22 mouse cellular contexts compared by ENCODE assay signal in the genomic region with DNA sequence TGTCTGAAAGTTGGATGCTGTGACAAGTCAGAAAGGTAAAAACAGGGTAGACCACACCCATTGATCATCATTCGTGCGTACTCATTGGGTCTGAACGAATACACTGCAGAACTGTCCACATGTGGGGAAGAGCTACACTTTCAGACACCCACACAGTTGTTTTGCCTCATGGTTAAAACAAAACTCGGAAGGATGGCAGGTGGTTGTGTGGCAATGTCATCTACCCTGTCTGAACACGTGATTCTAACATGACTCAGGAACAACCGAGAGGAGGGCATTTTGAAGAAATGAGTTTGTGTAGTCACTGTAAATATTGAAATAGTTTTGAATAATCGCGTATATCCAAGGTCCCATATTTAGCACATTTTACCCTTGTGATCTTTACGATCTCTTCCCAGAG. TPM values are rescaled to one million over a fixed set of nuclear protein-coding genes. Genes with fewer than 3 reads are reported as not detected.
DNase-seq lines count a peak whose midpoint lies in the region; ATAC-seq and TF ChIP-seq lines count a peak whose summit lies in the region.
"Had no signal": no experiment of that assay in that cellular context is flagged by ENCODE, and none has a peak within 500 bp of the region (broad histone marks: within the 10 kb centered on the region; RNA-seq: fewer than 3 reads in every experiment).

No protein-coding gene starts in this region.

- no peaks in the 10 kb centered on the region for H3K9me3 ChIP-seq in liver, postnatal 0 days (ENCODE audit: low read length)
- no peaks in the 10 kb centered on the region for H3K9me3 ChIP-seq in liver, embryonic 11.5 days (ENCODE audit: control insufficient read depth, low read length)

- 25% methylated on average over 9 of the region's 9 CpGs for WGBS in liver, adult 2 months
- WGBS in liver, postnatal 0 days (ENCODE audit: insufficient replicate concordance): 67% methylated on average over 9 of the region's 9 CpGs
- WGBS in liver, embryonic 11.5 days: 84% methylated on average over 9 of the region's 9 CpGs

- no peaks in the 10 kb centered on the region for H3K27me3 ChIP-seq in liver, adult 2 months (ENCODE audit: control insufficient read depth, insufficient read depth, low read length)
- no peaks in the 10 kb centered on the region for H3K27me3 ChIP-seq in liver, postnatal 0 days (ENCODE audit: insufficient read depth, low read length)
- H3K27me3 ChIP-seq in liver, embryonic 11.5 days (replicated peaks; ENCODE audit: control insufficient read depth, insufficient read depth, low read length): no peaks in the 10 kb centered on the region
- H3K27me3 ChIP-seq: CH12.LX, Patski had no signal

- no peak for TF ChIP-seq POLR2A in liver, adult 2 months (IDR thresholded peaks at IDR 0.05; ENCODE audit: extremely low read depth, insufficient read depth, low read length)

- H3K4me2 ChIP-seq in liver, postnatal 0 days (ENCODE audit: low read depth, low read length): no peak overlapping the region
- H3K4me2 ChIP-seq in liver, embryonic 11.5 days: no peak overlapping the region

- peaks cover 9% of the 10 kb centered on the region; the same call in 1 of the 2 replicates for H3K79me2 ChIP-seq in liver, adult 2 months (ENCODE audit: control insufficient read depth, insufficient read depth, low read length)

- no peak for TF ChIP-seq CTCF in liver, adult 2 months (IDR thresholded peaks at IDR 0.05; ENCODE audit: low read depth, low read length)
- no peak for TF ChIP-seq CTCF in liver, postnatal 0 days (IDR thresholded peaks at IDR 0.05; ENCODE audit: low read depth)

- no peak for TF ChIP-seq EP300 in liver, postnatal 0 days (IDR thresholded peaks at IDR 0.05; ENCODE audit: low read depth)

- H3K4me1 ChIP-seq in liver, adult 2 months (ENCODE audit: control insufficient read depth, insufficient read depth, low read length): peaks cover 35% of the 10 kb centered on the region
- no peaks in the 10 kb centered on the region for H3K4me1 ChIP-seq in liver, postnatal 0 days (ENCODE audit: insufficient read depth)
- H3K4me1 ChIP-seq in liver, embryonic 11.5 days (replicated peaks; ENCODE audit: control insufficient read depth, insufficient read depth, low read length): no peaks in the 10 kb centered on the region

- peak; percentile 77 for ATAC-seq in liver, postnatal 0 days
- ATAC-seq in liver, embryonic 11.5 days (replicated peaks; ENCODE audit: low FRiP score): no peak
- ATAC-seq: activated CD4-positive, CD25-positive, alpha-beta regulatory T cell, adult 4 months; CD4-positive, CD25-positive, alpha-beta regulatory T cell, adult 4 months; Patski had no signal

- H3K36me3 ChIP-seq in liver, adult 2 months (ENCODE audit: control insufficient read depth, insufficient read depth, low read length): peaks cover 51% of the 10 kb centered on the region
- H3K36me3 ChIP-seq in liver, postnatal 0 days (replicated peaks; ENCODE audit: insufficient read depth, low read length): no peaks in the 10 kb centered on the region
- H3K36me3 ChIP-seq in liver, embryonic 11.5 days (ENCODE audit: control insufficient read depth, insufficient read depth, low read length): no peaks in the 10 kb centered on the region
- H3K36me3 ChIP-seq: G1E had no signal

- no peak overlapping the region for H3K4me3 ChIP-seq in liver, adult 2 months (ENCODE audit: insufficient read depth, low read depth, low read length)
- H3K4me3 ChIP-seq in liver, postnatal 0 days (ENCODE audit: low read depth, low read length): no peak overlapping the region
- no peak overlapping the region for H3K4me3 ChIP-seq in liver, embryonic 11.5 days (ENCODE audit: low read depth, low read length)

- DNase-seq in liver, adult 2 months (ENCODE audit: extremely low read depth, low read depth, low spot score): peak; percentile 85
- no peak for DNase-seq in liver
- no peak for DNase-seq in liver, postnatal 0 days
- DNase-seq in liver, embryonic 11.5 days (ENCODE audit: low spot score): no peak
- DNase-seq: adrenal gland, adult 2 months; adrenal gland, adult 8-10 months; adrenal gland, postnatal 10 days; adrenal gland, postnatal 14 days; adrenal gland, postnatal 25 days; adrenal gland, postnatal 36 days; B cell, adult 2 months; cerebellum, adult 11 months; cerebellum, adult 11-12 months; cerebellum, adult 18-20 months had no signal

- peak overlapping the region; percentile 1; the same call in 1 of the 2 replicates for H3K9ac ChIP-seq in liver, adult 2 months (ENCODE audit: low read depth, low read length)
- no peak overlapping the region for H3K9ac ChIP-seq in liver, postnatal 0 days (replicated peaks)
- H3K9ac ChIP-seq in liver, embryonic 11.5 days (ENCODE audit: low read depth, low read length): no peak overlapping the region

- H3K27ac ChIP-seq in liver, adult 2 months (replicated peaks; ENCODE audit: insufficient read depth, low read depth, low read length): peak overlapping the region; percentile 53
- no peak overlapping the region; the same call in 1 of the 2 replicates for H3K27ac ChIP-seq in liver, postnatal 0 days (ENCODE audit: low read depth)
- no peak overlapping the region for H3K27ac ChIP-seq in liver, embryonic 11.5 days (ENCODE audit: low read depth, low read length)

RNA-seq across cellular contexts. Expression of gene Gc, which starts 8.4 kb away (rescaled TPM):
- 7,789 and 10,847 TPM in 2 replicates for total RNA-seq in liver, adult 2 months (2014; rRNA removed)
- polyA plus RNA-seq in liver, adult 2 months (2012; rRNA removed): 2,360 and 2,648 TPM in 2 replicates
- 2,757 and 2,761 TPM in 2 replicates for polyA plus RNA-seq in liver, postnatal 0 days (2015; fragmentation: Nextera tagmentation; extraction: Ambion mirVana)
- 13.5 and 17.3 TPM in 2 replicates for polyA plus RNA-seq in liver, embryonic 11.5 days (2014; fragmentation: Nextera tagmentation; extraction: Ambion mirVana)
- total RNA-seq: adrenal gland, postnatal 25 days; CH12.LX; ES-E14; G1E; MEL had no signal
- polyA plus RNA-seq: activated CD4-positive, CD25-positive, alpha-beta regulatory T cell, adult 4 months; C2C12; CD4-positive, CD25-positive, alpha-beta regulatory T cell, adult 4 months; G1E had no signal

Comparison
In these comparisons a context has a peak if more than half of its experiments do, and no peak if none do; other contexts are left out.
1. RNA of gene Gc, which starts 8.4 kb away (polyA plus RNA-seq): 2,757 to 2,761 TPM in liver, postnatal 0 days and 2,360 to 2,648 TPM in liver, adult 2 months; 13.5 to 17.3 TPM in liver, embryonic 11.5 days; every median in the first group is over 100 times any median in the second.